Mouse (Mus musculus): ENCODE measurements around the gene D430041D05Rik. TPM values are rescaled to one million over a fixed set of nuclear protein-coding genes. Genes with fewer than 3 reads are reported as not detected.

D430041D05Rik gene
- total RNA-seq, 2 experiments from 2014 or later, result 81.2 to 87.4 TPM

- Histone ChIP-seq H3K4me3 (no peak overlapping the region), H3K27ac (no peak overlapping the region)
- no peak for DNase-seq (ENCODE audit: low spot score in 2 of 2)
- no peak for TF ChIP-seq CTCF (conservative IDR thresholded peaks at IDR 0.05)
These were observed 242.5 kb downstream of the D430041D05Rik start for GRCm38 (mm10) chr2:104168186-104168896.

GRCm38 (mm10) chr2:104167765-104168164, 243.0 kb downstream of the D430041D05Rik start:
- Histone ChIP-seq H3K27ac (no peak overlapping the region), H3K4me3 (no peak overlapping the region)
- TF ChIP-seq CTCF (conservative IDR thresholded peaks at IDR 0.05), result no peak
- no peak for DNase-seq (ENCODE audit: low spot score in 2 of 2)

GRCm38 (mm10) chr2:104165631-104166030, 245.2 kb downstream of the D430041D05Rik start:
- Histone ChIP-seq H3K4me3 (no peak overlapping the region), H3K27ac (no peak overlapping the region)
- no peak for TF ChIP-seq CTCF (conservative IDR thresholded peaks at IDR 0.05)
- no peak for DNase-seq (ENCODE audit: low spot score in 2 of 2)

- TF ChIP-seq CTCF (conservative IDR thresholded peaks at IDR 0.05), result no peak
- Histone ChIP-seq H3K4me3 (no peak overlapping the region), H3K27ac (no peak overlapping the region)
- no peak for DNase-seq (ENCODE audit: low spot score in 2 of 2)
These were observed 246.8 kb downstream of the D430041D05Rik start for GRCm38 (mm10) chr2:104163978-104164487.

GRCm38 (mm10) chr2:104163418-104163817, 247.4 kb downstream of the D430041D05Rik start:
- no peak for TF ChIP-seq CTCF (conservative IDR thresholded peaks at IDR 0.05)
- Histone ChIP-seq H3K27ac (no peak overlapping the region), H3K4me3 (no peak overlapping the region)
- no peak for DNase-seq (ENCODE audit: low spot score in 2 of 2)

GRCm38 (mm10) chr2:104157831-104158230, 253.0 kb downstream of the D430041D05Rik start:
- no peak for DNase-seq (ENCODE audit: low spot score in 2 of 2)
- no peak overlapping the region for H3K27ac ChIP-seq
- TF ChIP-seq CTCF (conservative IDR thresholded peaks at IDR 0.05), result no peak
- no peak overlapping the region for H3K4me3 ChIP-seq

GRCm38 (mm10) chr2:104153876-104154275, 256.9 kb downstream of the D430041D05Rik start:
- DNase-seq (ENCODE audit: low spot score in 2 of 2), result no peak
- Histone ChIP-seq H3K4me3 (no peak overlapping the region), H3K27ac (no peak overlapping the region)
- TF ChIP-seq CTCF (conservative IDR thresholded peaks at IDR 0.05), result no peak

GRCm38 (mm10) chr2:104153345-104153744, 257.5 kb downstream of the D430041D05Rik start:
- H3K4me3 ChIP-seq, result no peak overlapping the region
- no peak for DNase-seq (ENCODE audit: low spot score in 2 of 2)
- no peak for TF ChIP-seq CTCF (conservative IDR thresholded peaks at IDR 0.05)
- no peak overlapping the region for H3K27ac ChIP-seq

- DNase-seq (ENCODE audit: low spot score in 2 of 2), result no peak
These were observed 260.0 kb downstream of the D430041D05Rik start for GRCm38 (mm10) chr2:104150608-104151397.

GRCm38 (mm10) chr2:104147910-104148561, 262.8 kb downstream of the D430041D05Rik start:
- TF ChIP-seq CTCF (conservative IDR thresholded peaks at IDR 0.05), result no peak
- Histone ChIP-seq H3K4me3 (no peak overlapping the region), H3K27ac (no peak overlapping the region)
- DNase-seq (ENCODE audit: low spot score in 2 of 2), result no peak

More at GRCm38 (mm10) chr2:104150608-104151397, 260.0 kb downstream of the D430041D05Rik start:
- Histone ChIP-seq H3K27ac (no peak overlapping the region), H3K4me3 (no peak overlapping the region)
- no peak for TF ChIP-seq CTCF (conservative IDR thresholded peaks at IDR 0.05)

GRCm38 (mm10) chr2:104145983-104146382, 264.8 kb downstream of the D430041D05Rik start:
- 0 out of 2 replicates have a peak overlapping the region, but pooled peaks have one; percentile 10 for H3K27ac ChIP-seq
- DNase-seq (ENCODE audit: low spot score in 2 of 2), result peak in 1 of 2 experiments; percentile 20
- TF ChIP-seq CTCF (conservative IDR thresholded peaks at IDR 0.05), result peak; percentile 60
- no peak overlapping the region for H3K4me3 ChIP-seq

GRCm38 (mm10) chr2:104144004-104144403, 266.8 kb downstream of the D430041D05Rik start:
- no peak for DNase-seq (ENCODE audit: low spot score in 2 of 2)
- TF ChIP-seq CTCF (conservative IDR thresholded peaks at IDR 0.05), result no peak
- Histone ChIP-seq H3K4me3 (no peak overlapping the region), H3K27ac (no peak overlapping the region)

GRCm38 (mm10) chr2:104142140-104142539, 268.7 kb downstream of the D430041D05Rik start:
- TF ChIP-seq CTCF (conservative IDR thresholded peaks at IDR 0.05), result no peak
- Histone ChIP-seq H3K4me3 (no peak overlapping the region), H3K27ac (no peak overlapping the region)
- no peak for DNase-seq (ENCODE audit: low spot score in 2 of 2)

Data from layer of hippocampus, adult 2 months (tissue).